Mouse (Mus musculus) liver, embryonic 13.5 days (tissue): Measurements from ENCODE around the gene Duxf3. TPM values are rescaled to one million over a fixed set of nuclear protein-coding genes. Genes with fewer than 3 reads are reported as not detected.

Experiments
- ATAC-seq: fragments of 200-750 bp; cut with Nextera tagmentation; 2 replicates; pipeline ENCODE4 v1.8.0; 2017; ENCODE audit warnings: low read depth, mild to moderate bottlenecking, moderate number of reproducible peaks, moderate library complexity
- DNase-seq: peaks from one replicate; pipeline ENCODE4 v3.0.0; 2022
- H3K27ac ChIP-seq: fragments of 300-500 bp; sonication (generic); 2 replicates; pipeline ENCODE4 v1.5.1; 2015; ENCODE audit warnings: moderate library complexity, mild to moderate bottlenecking, inconsistent platforms
- H3K27me3 ChIP-seq: fragments of 300-500 bp; sonication (generic); 2 replicates; pipeline ENCODE4 v1.6.1; 2015; ENCODE audit warnings: mild to moderate bottlenecking, inconsistent platforms
- H3K36me3 ChIP-seq: fragments of 300-500 bp; sonication (generic); 2 replicates; pipeline ENCODE4 v1.6.1; 2015; ENCODE audit warnings: mild to moderate bottlenecking, inconsistent platforms
- H3K4me1 ChIP-seq: fragments of 300-500 bp; sonication (generic); replicated peaks from 2 replicates; pipeline ENCODE4 v1.6.1; 2015; ENCODE audit warnings: inconsistent platforms
- H3K4me2 ChIP-seq: fragments of 300-500 bp; sonication (generic); 2 replicates; pipeline ENCODE4 v1.6.1; 2015; ENCODE audit warnings: inconsistent platforms, mild to moderate bottlenecking, moderate library complexity
- H3K4me3 ChIP-seq: fragments of 300-500 bp; sonication (generic); replicated peaks from 2 replicates; pipeline ENCODE4 v1.5.1; 2015; ENCODE audit warnings: mild to moderate bottlenecking, inconsistent platforms
- H3K9ac ChIP-seq: fragments of 300-500 bp; sonication (generic); 2 replicates; pipeline ENCODE4 v1.6.1; 2015; ENCODE audit warnings: mild to moderate bottlenecking, inconsistent platforms
- H3K9me3 ChIP-seq: fragments of 300-500 bp; sonication (generic); replicated peaks from 2 replicates; pipeline ENCODE4 v1.6.1; 2016; ENCODE audit warnings: inconsistent platforms
- WGBS: fragments of 180-500 bp; shearing (Covaris S2); methylation state at CpG from one replicate; pipeline ENCODE4 v1.1.7; 2015; ENCODE audit not compliant: insufficient replicate concordance; 5-methylcytosine and 5-hydroxymethylcytosine counted together
- polyA plus RNA-seq: library from polyadenylated mRNA; unstranded; fragments of >200 nt; fragmentation: Nextera tagmentation; extraction: Ambion mirVana; gene quantifications from 2 replicates; pipeline ENCODE4 v1.2.1, GENCODE M21; 2015

Duxf3 gene
- polyA plus RNA-seq, 1 experiment from 2014 or later = not detected

- Histone ChIP-seq H3K4me1 (no peaks in the 10 kb centered on the region), H3K9me3 (0 out of 2 replicates have a peak, but pooled peaks cover 6% of the 10 kb centered on the region), H3K9ac (no peak overlapping the region), H3K4me3 (no peak overlapping the region), H3K36me3 (no peaks in the 10 kb centered on the region), H3K4me2 (no peak overlapping the region), H3K27ac (no peak overlapping the region), H3K27me3 (no peaks in the 10 kb centered on the region)
- 68% methylated on average over 6 of the region's 6 CpGs for WGBS
- DNase-seq (no peak), ATAC-seq (no peak)
Measured at GRCm38 (mm10) chr10:58220726-58221125, 11.7 kb downstream of the Duxf3 start.

- Histone ChIP-seq H3K4me3 (no peak overlapping the region), H3K9ac (no peak overlapping the region), H3K36me3 (no peaks in the 10 kb centered on the region), H3K9me3 (0 out of 2 replicates have a peak, but pooled peaks cover 6% of the 10 kb centered on the region), H3K27me3 (no peaks in the 10 kb centered on the region), H3K4me1 (no peaks in the 10 kb centered on the region), H3K27ac (no peak overlapping the region), H3K4me2 (no peak overlapping the region)
- DNase-seq = no peak
- no peak for ATAC-seq
- WGBS = 59% methylated on average over 3 of the region's 3 CpGs
Measured at GRCm38 (mm10) chr10:58217366-58217765, 15.1 kb downstream of the Duxf3 start.

- H3K9me3 ChIP-seq = no peaks in the 10 kb centered on the region
- no peaks in the 10 kb centered on the region for H3K36me3 ChIP-seq
- H3K4me1 ChIP-seq = no peaks in the 10 kb centered on the region
- WGBS = 58% methylated on average over 1 of the region's 1 CpGs
- no peak overlapping the region for H3K27ac ChIP-seq
- DNase-seq = no peak
- H3K9ac ChIP-seq = no peak overlapping the region
- ATAC-seq = no peak
- H3K4me3 ChIP-seq = no peak overlapping the region
- no peak overlapping the region for H3K4me2 ChIP-seq
- no peaks in the 10 kb centered on the region for H3K27me3 ChIP-seq
Measured at GRCm38 (mm10) chr10:58215353-58215752, 17.1 kb downstream of the Duxf3 start.

GRCm38 (mm10) chr10:58214934-58215333, 17.5 kb downstream of the Duxf3 start:
- Histone ChIP-seq H3K9me3 (no peaks in the 10 kb centered on the region), H3K4me3 (no peak overlapping the region), H3K4me1 (no peaks in the 10 kb centered on the region), H3K27me3 (no peaks in the 10 kb centered on the region), H3K9ac (no peak overlapping the region), H3K27ac (no peak overlapping the region), H3K4me2 (no peak overlapping the region), H3K36me3 (no peaks in the 10 kb centered on the region)
- WGBS = 65% methylated on average over 5 of the region's 5 CpGs
- no peak for DNase-seq
- no peak for ATAC-seq

- ATAC-seq (no peak), DNase-seq (no peak)
- no peaks in the 10 kb centered on the region for H3K36me3 ChIP-seq
- no peak overlapping the region for H3K9ac ChIP-seq
- no peaks in the 10 kb centered on the region for H3K9me3 ChIP-seq
- no peaks in the 10 kb centered on the region for H3K4me1 ChIP-seq
- no peak overlapping the region for H3K4me2 ChIP-seq
- H3K4me3 ChIP-seq = no peak overlapping the region
- H3K27me3 ChIP-seq = no peaks in the 10 kb centered on the region
- H3K27ac ChIP-seq = no peak overlapping the region
Measured at GRCm38 (mm10) chr10:58214497-58214896, 18.0 kb downstream of the Duxf3 start.

GRCm38 (mm10) chr10:58212230-58212629, 20.2 kb downstream of the Duxf3 start:
- 54% methylated on average over 7 of the region's 7 CpGs for WGBS
- DNase-seq = no peak

GRCm38 (mm10) chr10:58211213-58211612, 21.3 kb downstream of the Duxf3 start:
- H3K9ac ChIP-seq = no peak overlapping the region
- no peak overlapping the region for H3K4me3 ChIP-seq
- whole genome bisulfite sequencing = 62% methylated on average over 2 of the region's 2 CpGs
- no peak overlapping the region for H3K4me2 ChIP-seq
- ATAC-seq (no peak), DNase-seq (no peak)
- no peaks in the 10 kb centered on the region for H3K4me1 ChIP-seq
- H3K36me3 ChIP-seq = no peaks in the 10 kb centered on the region
- no peaks in the 10 kb centered on the region for H3K9me3 ChIP-seq
- no peak overlapping the region for H3K27ac ChIP-seq
- no peaks in the 10 kb centered on the region for H3K27me3 ChIP-seq

More at GRCm38 (mm10) chr10:58212230-58212629, 20.2 kb downstream of the Duxf3 start:
- no peak for ATAC-seq
- no peaks in the 10 kb centered on the region for H3K4me1 ChIP-seq
- H3K9ac ChIP-seq = no peak overlapping the region
- H3K27me3 ChIP-seq = no peaks in the 10 kb centered on the region
- no peak overlapping the region for H3K4me2 ChIP-seq
- H3K27ac ChIP-seq = no peak overlapping the region
- no peaks in the 10 kb centered on the region for H3K36me3 ChIP-seq
- no peak overlapping the region for H3K4me3 ChIP-seq
- H3K9me3 ChIP-seq = no peaks in the 10 kb centered on the region

GRCm38 (mm10) chr10:58210514-58210913, 22.0 kb downstream of the Duxf3 start:
- ATAC-seq = no peak
- Histone ChIP-seq H3K4me2 (no peak overlapping the region), H3K27ac (no peak overlapping the region), H3K9ac (no peak overlapping the region), H3K27me3 (no peaks in the 10 kb centered on the region), H3K36me3 (no peaks in the 10 kb centered on the region), H3K4me3 (no peak overlapping the region), H3K9me3 (no peaks in the 10 kb centered on the region), H3K4me1 (no peaks in the 10 kb centered on the region)
- no peak for DNase-seq
- 28% methylated on average over 1 of the region's 1 CpGs for WGBS

GRCm38 (mm10) chr10:58209710-58210467, 22.6 kb downstream of the Duxf3 start:
- H3K4me3 ChIP-seq = no peak overlapping the region
- WGBS = 44% methylated on average over 2 of the region's 2 CpGs
- no peaks in the 10 kb centered on the region for H3K27me3 ChIP-seq
- no peak for DNase-seq
- H3K36me3 ChIP-seq = no peaks in the 10 kb centered on the region
- H3K4me1 ChIP-seq = no peaks in the 10 kb centered on the region
- H3K27ac ChIP-seq = no peak overlapping the region
- ATAC-seq = no peak
- no peaks in the 10 kb centered on the region for H3K9me3 ChIP-seq
- H3K4me2 ChIP-seq = no peak overlapping the region
- H3K9ac ChIP-seq = no peak overlapping the region

- no peak for DNase-seq
- Histone ChIP-seq H3K27me3 (no peaks in the 10 kb centered on the region), H3K9ac (no peak overlapping the region), H3K27ac (no peak overlapping the region), H3K4me3 (no peak overlapping the region), H3K36me3 (no peaks in the 10 kb centered on the region), H3K4me2 (no peak overlapping the region), H3K4me1 (no peaks in the 10 kb centered on the region), H3K9me3 (no peaks in the 10 kb centered on the region)
- whole genome bisulfite sequencing = 61% methylated on average over 4 of the region's 4 CpGs
- ATAC-seq = no peak
Measured at GRCm38 (mm10) chr10:58206639-58207404, 25.7 kb downstream of the Duxf3 start.

GRCm38 (mm10) chr10:58205986-58206385, 26.5 kb downstream of the Duxf3 start:
- 25% methylated on average over 1 of the region's 1 CpGs for WGBS

More at GRCm38 (mm10) chr10:58205986-58206385, 26.5 kb downstream of the Duxf3 start:
- Histone ChIP-seq H3K4me2 (no peak overlapping the region), H3K9me3 (no peaks in the 10 kb centered on the region), H3K27ac (no peak overlapping the region), H3K4me1 (no peaks in the 10 kb centered on the region), H3K4me3 (no peak overlapping the region), H3K36me3 (no peaks in the 10 kb centered on the region), H3K9ac (no peak overlapping the region), H3K27me3 (no peaks in the 10 kb centered on the region)
- no peak for DNase-seq
- ATAC-seq = no peak
